Mouse (Mus musculus) embryo, embryonic 11 days (tissue): Measurements from ENCODE around the gene Tgfbr3.

ENCODE experiments used
- DNase-seq: peaks from one replicate; pipeline ENCODE4 v3.0.0-alpha.2; 2015

The Tgfbr3 gene

GRCm38 (mm10) chr5:107204306-107204705 lies 85.1 kb downstream of the Tgfbr3 start:
- DNase-seq: no peak

- DNase-seq: no peak
Observed at GRCm38 (mm10) chr5:107202801-107203559, 86.4 kb downstream of the Tgfbr3 start.

DNA sequence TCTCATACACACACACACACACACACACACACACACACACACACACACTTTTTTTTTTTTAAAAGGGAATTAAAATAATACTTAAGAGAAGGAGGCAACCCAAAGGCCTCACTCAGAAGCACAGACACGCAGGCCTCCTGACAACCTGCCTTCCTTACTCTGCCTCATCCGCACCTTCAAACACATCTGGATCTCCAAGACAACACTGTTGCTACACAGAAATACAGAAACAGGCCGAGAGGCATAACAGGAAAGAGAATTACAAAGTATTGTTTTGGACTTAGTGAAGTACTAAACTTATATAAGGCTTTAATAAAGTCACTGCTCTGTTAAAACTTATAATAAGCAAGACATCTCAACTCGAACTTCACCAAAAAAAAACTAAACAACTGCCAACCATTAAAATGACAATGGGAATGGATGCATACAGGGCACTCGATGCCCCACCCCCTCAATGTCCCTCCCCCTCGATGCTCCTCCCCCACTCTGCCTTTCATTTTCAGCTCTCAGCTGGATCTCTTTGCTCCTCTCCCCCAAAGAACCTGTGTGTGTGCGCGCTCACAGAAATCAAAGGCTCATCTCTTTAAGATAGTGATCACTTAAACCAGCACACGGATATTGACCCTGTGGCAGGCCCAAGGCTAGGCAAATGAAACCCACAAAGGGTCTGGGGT lies 87.8 kb downstream of the Tgfbr3 start:
- DNase-seq: no peak

DNA sequence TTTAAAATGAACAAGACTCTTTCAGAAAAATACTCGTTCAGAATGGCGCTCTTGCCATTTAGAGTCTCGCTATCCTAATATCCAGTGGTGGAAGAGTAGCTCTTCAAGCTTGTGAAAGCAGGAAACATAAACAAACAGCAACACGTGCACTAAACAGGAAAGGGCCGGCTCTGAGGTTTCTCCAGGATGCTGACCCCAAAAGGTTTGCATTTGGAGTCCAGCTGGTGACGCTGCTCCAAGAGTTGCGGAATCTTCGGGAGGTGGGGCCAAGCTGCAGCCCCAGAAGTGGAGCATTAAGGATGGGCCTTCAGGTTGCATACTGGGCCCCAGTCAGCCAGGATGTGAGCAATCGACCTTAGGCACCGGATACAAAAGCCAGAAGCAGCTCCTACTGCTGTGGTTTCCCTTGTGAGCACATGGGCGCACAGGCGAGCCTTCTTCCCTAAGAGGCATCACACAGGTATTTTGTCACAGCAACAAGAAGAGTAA lies 88.5 kb downstream of the Tgfbr3 start:
- DNase-seq: peak; percentile 54

GRCm38 (mm10) chr5:107200221-107200635 lies 89.2 kb downstream of the Tgfbr3 start:
- no peak for DNase-seq

GRCm38 (mm10) chr5:107195751-107196395 lies 93.6 kb downstream of the Tgfbr3 start:
- peak; percentile 86 for DNase-seq

- no peak for DNase-seq
Observed at GRCm38 (mm10) chr5:107193160-107193559, 96.3 kb downstream of the Tgfbr3 start.

DNA sequence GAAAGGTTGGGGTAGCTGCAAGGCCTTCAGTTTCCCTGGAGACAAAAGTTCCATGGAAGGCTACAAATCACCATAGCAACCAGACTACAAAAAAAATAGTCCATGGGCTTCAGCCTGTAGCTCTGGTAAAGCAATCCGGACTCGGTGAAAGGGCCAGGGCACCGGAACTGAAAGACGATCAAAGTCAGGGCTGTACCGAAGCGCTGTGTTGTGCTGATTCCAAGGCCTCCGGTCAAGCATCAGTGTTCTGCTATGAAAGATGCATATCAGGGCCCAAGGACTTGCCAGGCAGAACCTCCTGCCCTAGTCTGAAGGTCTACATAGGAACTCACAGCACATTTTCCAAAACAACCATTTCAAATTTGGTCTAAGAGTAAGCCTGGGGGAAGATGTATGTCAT lies 97.1 kb downstream of the Tgfbr3 start:
- peak; percentile 37 for DNase-seq

- no peak for DNase-seq
Observed at GRCm38 (mm10) chr5:107188551-107188950, 100.9 kb downstream of the Tgfbr3 start.

GRCm38 (mm10) chr5:107186206-107186605 lies 103.2 kb downstream of the Tgfbr3 start:
- no peak for DNase-seq

- DNase-seq: no peak
Observed at GRCm38 (mm10) chr5:107184158-107184883, 105.1 kb downstream of the Tgfbr3 start.

DNA sequence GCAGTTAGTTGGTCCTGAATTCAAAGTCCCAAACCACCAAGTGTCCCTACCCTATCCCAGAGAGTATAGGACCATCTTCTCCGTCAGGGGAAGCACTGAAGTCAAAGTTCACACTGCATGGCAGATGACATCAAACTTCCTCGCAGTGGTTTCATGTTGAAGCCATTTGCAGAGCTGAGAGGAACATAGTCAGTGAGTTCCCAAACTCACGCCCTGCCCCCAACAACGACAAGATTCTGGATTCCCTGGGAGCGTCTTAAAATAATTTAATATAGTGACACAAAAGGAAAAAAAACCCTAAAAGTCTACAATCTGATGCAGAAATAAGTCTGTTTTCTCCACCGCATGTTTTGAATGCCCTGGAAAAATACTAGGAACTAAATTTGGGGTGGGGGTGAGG lies 105.9 kb downstream of the Tgfbr3 start:
- DNase-seq: no peak

- DNase-seq: no peak
Observed at GRCm38 (mm10) chr5:107182721-107183120, 106.7 kb downstream of the Tgfbr3 start.

DNA sequence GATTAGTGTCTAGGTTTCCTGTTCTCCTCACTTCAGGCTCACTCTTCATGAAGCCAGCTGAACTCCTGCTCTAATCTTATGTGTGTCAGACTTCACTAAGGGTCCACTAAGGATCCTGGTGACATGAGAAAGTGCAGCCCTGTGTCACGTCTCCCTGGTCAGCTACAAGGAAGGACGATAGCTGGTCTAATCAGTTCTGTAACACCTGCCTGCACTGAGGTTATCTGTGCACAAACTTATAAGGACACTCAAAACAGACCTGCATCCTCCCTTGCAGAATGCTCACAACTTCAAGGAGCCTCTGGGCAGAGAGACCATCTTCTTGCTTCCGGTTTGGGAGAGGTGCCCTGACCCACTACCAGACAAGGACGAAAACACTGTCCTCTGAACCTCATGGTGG lies 107.6 kb downstream of the Tgfbr3 start:
- no peak for DNase-seq

DNA sequence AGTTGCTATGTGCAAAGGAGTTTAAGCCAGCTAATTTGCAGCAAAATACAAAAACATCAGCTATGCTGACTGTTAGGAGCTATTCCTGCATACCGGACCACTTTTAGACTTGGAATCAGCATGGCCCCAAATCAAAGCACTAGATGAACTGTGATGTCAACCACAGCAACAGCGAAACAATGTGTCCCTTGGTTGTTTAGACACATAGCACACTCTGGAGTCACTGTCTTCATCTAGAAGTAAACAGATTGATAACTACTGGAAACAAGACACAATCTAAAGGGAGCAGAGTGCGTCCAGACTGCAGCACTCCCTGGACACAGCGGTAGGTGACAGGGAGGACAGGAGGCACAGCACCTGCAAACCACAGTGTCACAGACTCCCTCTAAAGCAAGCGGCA lies 110.2 kb downstream of the Tgfbr3 start:
- no peak for DNase-seq

DNA sequence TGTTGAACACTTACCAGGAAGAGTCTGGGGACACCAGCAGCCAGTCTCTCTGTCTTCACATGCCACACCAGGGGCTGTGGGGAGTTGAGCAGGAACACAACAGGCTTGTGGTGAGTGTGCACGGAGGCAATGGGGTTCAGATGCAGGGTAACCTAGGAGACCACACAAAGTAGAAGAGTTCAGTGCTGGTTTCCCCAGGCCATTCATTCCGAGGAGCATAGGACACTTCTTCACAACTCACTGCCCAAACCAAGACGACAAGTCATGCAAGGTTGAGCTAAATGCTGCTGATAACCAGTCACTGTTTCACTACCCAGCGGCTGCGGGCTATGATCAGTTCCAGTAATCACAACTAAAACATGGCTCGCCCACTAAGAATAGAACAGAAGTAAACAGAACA lies 111.6 kb downstream of the Tgfbr3 start:
- DNase-seq: no peak

DNA sequence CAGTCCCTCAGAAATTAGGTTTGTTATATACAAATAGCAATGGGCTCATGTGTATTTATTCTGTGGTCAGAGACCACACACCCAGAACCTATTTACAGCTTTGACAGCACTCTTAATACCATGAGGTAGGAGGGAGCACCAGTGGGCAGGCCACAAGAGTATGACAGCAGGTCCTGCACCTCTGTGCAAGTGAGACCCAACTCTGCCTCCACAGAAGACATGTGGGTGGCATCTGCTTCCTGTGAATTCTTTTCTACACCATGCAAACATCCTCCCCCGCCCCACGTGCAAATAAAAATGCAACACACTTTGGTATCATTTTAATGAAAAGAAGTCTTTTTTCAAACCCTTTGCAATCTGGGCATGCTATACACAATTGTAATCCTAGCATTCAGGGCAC lies 112.2 kb downstream of the Tgfbr3 start:
- DNase-seq: no peak

- no peak for DNase-seq
Observed at GRCm38 (mm10) chr5:107176796-107177195, 112.6 kb downstream of the Tgfbr3 start.

GRCm38 (mm10) chr5:107176196-107176595 lies 113.2 kb downstream of the Tgfbr3 start:
- DNase-seq: no peak

DNA sequence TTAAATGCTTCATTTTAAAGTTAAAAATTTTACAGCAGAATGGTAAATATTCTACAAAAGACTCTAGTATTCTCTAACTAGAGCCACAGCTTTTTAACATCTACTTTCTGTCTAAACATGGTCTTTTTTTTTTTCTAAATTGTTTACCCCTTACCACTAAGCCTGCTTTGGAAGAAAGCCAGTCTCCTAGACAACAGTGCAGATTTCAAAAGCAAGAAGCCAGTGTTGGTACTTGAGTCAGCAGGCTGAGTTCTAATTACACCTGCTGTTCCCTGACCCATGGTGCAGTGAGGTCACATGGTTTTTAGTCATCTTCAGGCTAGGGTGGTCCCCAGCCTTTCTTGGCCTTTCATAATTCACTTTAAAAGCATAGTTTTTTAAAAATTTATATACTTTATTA lies 115.2 kb downstream of the Tgfbr3 start:
- DNase-seq: no peak

- no peak for DNase-seq
Observed at GRCm38 (mm10) chr5:107173483-107173882, 115.9 kb downstream of the Tgfbr3 start.

DNA sequence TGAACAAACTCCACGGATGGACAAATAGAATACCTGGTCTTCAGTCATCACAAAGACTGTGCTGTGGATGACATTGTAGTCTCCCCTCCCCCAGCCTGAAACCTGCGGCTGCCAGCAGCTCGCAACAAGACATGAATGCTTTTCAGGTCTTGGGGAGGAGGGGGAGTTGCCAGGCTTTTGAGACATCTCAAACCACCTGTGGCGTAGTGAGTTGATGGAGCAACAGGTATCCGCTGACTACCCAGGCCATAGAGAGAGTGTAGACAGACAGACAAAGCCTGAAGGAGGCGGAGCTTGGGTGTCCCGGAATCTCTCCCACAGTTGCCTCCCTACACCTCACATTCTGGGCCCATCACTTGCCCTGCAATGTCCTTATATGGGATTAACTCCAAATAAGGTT lies 117.6 kb downstream of the Tgfbr3 start:
- no peak for DNase-seq

DNA sequence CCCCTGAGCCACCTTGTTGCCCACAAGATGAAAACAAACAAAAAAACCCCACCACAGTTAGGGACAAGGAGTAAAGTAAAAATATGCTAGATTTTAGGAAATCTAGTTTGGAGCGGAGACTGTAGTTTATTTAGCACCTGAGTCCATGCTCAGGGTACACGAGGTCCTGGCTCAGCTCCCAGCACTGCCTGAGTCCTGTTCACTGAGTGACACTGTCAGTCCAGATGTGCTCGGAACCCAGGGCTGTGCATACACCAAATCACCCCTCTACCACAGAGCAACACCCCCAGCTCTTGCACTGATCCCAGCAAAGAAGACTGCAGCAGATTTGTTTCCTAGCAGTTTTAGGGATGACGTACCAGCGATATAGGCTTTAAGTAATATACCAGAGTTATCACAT lies 119.6 kb downstream of the Tgfbr3 start:
- no peak for DNase-seq
